Mouse (Mus musculus): ENCODE results near the gene Sp6. TPM values are rescaled to one million over a fixed set of nuclear protein-coding genes. Genes with fewer than 3 reads are reported as not detected.

Sp6 gene
- total RNA-seq (2021) = under 1 TPM; 0.10 to 0.11 TPM
- long read RNA-seq, experiment 1 = 0 reads
- long read RNA-seq, experiment 2 = 0 reads

GRCm38 (mm10) chr11:97013121-97013670 is at the start of gene Sp6:
Gene Sp6 (plus strand): TSS chr11:97013394.
- intact Hi-C loops (cut with DNase I; ENCODE audit: low total_unique reads) = no loop called here
- DNase-seq = no peak

- intact Hi-C loops (cut with DNase I; ENCODE audit: low total_unique reads) = loop anchor here (5.0 kb wide), 1 partner anchor 46 kb away; the partner anchor contains the start of gene Cdk5rap3
- peak; percentile 92 for DNase-seq
These were observed 49.6 kb upstream of the Sp6 start for GRCm38 (mm10) chr11:96963580-96963979.

GRCm38 (mm10) chr11:96966172-96966571 is 47.0 kb upstream of the Sp6 start:
- intact Hi-C loops (cut with DNase I; ENCODE audit: low total_unique reads) = no loop called here
- no peak for DNase-seq

- no peak for DNase-seq
- intact Hi-C loops (cut with DNase I; ENCODE audit: low total_unique reads) = no loop called here
These were observed 46.2 kb upstream of the Sp6 start for GRCm38 (mm10) chr11:96966914-96967543.

GRCm38 (mm10) chr11:96967544-96968269 is 45.5 kb upstream of the Sp6 start:
- intact Hi-C loops (cut with DNase I; ENCODE audit: low total_unique reads) = no loop called here
- DNase-seq = no peak

- intact Hi-C loops (cut with DNase I; ENCODE audit: low total_unique reads) = no loop called here
- peak; percentile 54 for DNase-seq
These were observed 44.7 kb upstream of the Sp6 start for GRCm38 (mm10) chr11:96968476-96968875.

- intact Hi-C loops (cut with DNase I; ENCODE audit: low total_unique reads) = no loop called here
These were observed 43.9 kb upstream of the Sp6 start for GRCm38 (mm10) chr11:96969280-96969722.

GRCm38 (mm10) chr11:96969746-96970145 is 43.4 kb upstream of the Sp6 start:
- peak; percentile 82 for DNase-seq

More at GRCm38 (mm10) chr11:96969280-96969722, 43.9 kb upstream of the Sp6 start:
- DNase-seq = no peak

GRCm38 (mm10) chr11:96970341-96970740 is 42.9 kb upstream of the Sp6 start:
- intact Hi-C loops (cut with DNase I; ENCODE audit: low total_unique reads) = no loop called here
- no peak for DNase-seq

More at GRCm38 (mm10) chr11:96969746-96970145, 43.4 kb upstream of the Sp6 start:
- intact Hi-C loops (cut with DNase I; ENCODE audit: low total_unique reads) = no loop called here

GRCm38 (mm10) chr11:96972906-96973305 is 40.3 kb upstream of the Sp6 start:
- DNase-seq = no peak
- intact Hi-C loops (cut with DNase I; ENCODE audit: low total_unique reads) = no loop called here

GRCm38 (mm10) chr11:96973426-96973964 is 39.7 kb upstream of the Sp6 start:
- DNase-seq = peak; percentile 54
- intact Hi-C loops (cut with DNase I; ENCODE audit: low total_unique reads) = no loop called here

GRCm38 (mm10) chr11:96974813-96975212 is 38.4 kb upstream of the Sp6 start:
- intact Hi-C loops (cut with DNase I; ENCODE audit: low total_unique reads) = no loop called here
- DNase-seq = no peak

GRCm38 (mm10) chr11:96975511-96976378 is 37.4 kb upstream of the Sp6 start:
- no peak for DNase-seq
- intact Hi-C loops (cut with DNase I; ENCODE audit: low total_unique reads) = no loop called here

- no peak for DNase-seq
- intact Hi-C loops (cut with DNase I; ENCODE audit: low total_unique reads) = no loop called here
These were observed 36.9 kb upstream of the Sp6 start for GRCm38 (mm10) chr11:96976379-96976687.

GRCm38 (mm10) chr11:96976911-96977591 is 36.1 kb upstream of the Sp6 start:
- peak; percentile 91 for DNase-seq
- intact Hi-C loops (cut with DNase I; ENCODE audit: low total_unique reads) = no loop called here

GRCm38 (mm10) chr11:96977606-96978400 is 35.4 kb upstream of the Sp6 start:
- intact Hi-C loops (cut with DNase I; ENCODE audit: low total_unique reads) = no loop called here
- DNase-seq = peak; percentile 99

- intact Hi-C loops (cut with DNase I; ENCODE audit: low total_unique reads) = no loop called here
- DNase-seq = no peak
These were observed 34.6 kb upstream of the Sp6 start for GRCm38 (mm10) chr11:96978401-96979246.
